Mouse (Mus musculus) effector memory CD4-positive, alpha-beta T cell, adult 5 months (primary cell): ENCODE data around the gene Vmn1r100. TPM values are rescaled to one million over a fixed set of nuclear protein-coding genes. Genes with fewer than 3 reads are reported as not detected.

Experiments
- polyA plus RNA-seq: library from polyadenylated mRNA; unstranded; fragments of 100-300 nt; shearing (Covaris generic); gene quantifications from one replicate; pipeline ENCODE4 v1.2.1, GENCODE M21; 2017

The Vmn1r100 gene
- polyA plus RNA-seq, result not detected

DNA sequence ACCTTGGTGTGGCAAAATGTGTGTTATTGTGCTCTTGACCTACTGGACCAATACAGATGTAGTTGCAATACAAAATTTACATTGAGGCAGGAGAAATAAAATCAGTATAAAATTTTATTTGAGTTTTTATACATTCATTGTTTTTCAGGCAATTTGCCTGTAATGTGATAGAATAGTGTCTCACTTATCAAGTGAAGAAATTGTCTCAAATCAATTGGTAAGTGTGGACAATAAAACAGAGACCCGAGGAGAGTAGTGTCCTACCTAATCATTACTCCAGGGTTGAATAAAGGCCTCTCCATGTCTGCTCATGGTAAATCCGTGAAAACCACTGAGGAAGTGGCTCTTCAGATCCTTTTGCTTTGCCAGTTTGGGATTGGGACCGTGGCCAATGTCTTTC lies at the start of gene Vmn1r100:
Gene Vmn1r100, plus strand, starts transcription at position 301 of the 400 bp plus-strand sequence.

DNA sequence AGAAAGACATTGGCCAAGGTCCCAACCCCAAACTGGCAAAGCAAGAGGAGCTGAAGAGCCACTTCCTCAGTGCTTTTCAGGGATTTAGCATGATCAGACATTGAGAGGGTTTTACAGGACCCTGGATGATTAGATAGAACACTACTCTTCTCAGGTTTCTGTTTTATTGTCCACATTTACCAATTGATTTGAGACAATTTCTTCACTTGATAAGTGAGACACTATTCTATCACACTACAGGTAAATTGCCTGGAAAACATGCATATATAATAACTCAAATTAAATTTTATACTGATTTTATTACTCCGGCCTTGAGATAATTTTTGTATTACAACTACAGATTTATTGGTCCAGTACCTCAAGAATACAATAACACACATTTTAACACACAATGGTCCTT lies 42.4 kb upstream of the Vmn1r100 start, which contains the start of gene Gm5728:
Gene Gm5728, minus strand, starts transcription at position 101 of the 400 bp plus-strand sequence.

DNA sequence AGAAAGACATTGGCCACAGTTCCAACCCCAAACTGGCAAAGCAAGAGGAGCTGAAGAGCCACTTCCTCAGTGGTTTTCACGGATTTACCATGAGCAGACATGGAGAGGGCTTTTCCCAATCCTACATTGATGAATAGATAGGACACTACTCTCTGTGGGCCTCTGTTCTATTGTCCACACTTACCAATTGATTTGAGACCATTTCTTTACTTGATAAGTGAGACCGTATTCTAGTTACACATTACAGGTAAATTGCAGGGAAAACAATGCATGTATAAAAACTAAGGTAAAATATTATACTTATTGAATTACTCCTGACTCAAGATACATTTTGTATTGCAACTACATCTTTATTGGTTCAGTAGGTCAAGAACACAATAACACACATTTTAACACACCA lies 24.8 kb downstream of the Vmn1r100 start, which contains the start of gene Vmn1r101:
Gene Vmn1r101, minus strand, starts transcription at position 101 of the 400 bp plus-strand sequence.

Other genes with a start within 250 kb of the Vmn1r100 start
- gene Vmn1r94, start 249.6 kb upstream of the Vmn1r100 start, polyA plus RNA-seq, result not detected
- gene Vmn1r95, start 224.2 kb upstream of the Vmn1r100 start, polyA plus RNA-seq, result not detected
- gene Gm6164, start 212.3 kb upstream of the Vmn1r100 start, polyA plus RNA-seq, result not detected
- not detected for gene Gm4498, start 184.1 kb upstream of the Vmn1r100 start, polyA plus RNA-seq
- 0.69 TPM for gene Gm5890, start 155.1 kb upstream of the Vmn1r100 start, polyA plus RNA-seq
- not detected for gene Gm4133, start 83.9 kb upstream of the Vmn1r100 start, polyA plus RNA-seq
- gene Gm5728, start 42.5 kb upstream of the Vmn1r100 start, polyA plus RNA-seq, result not detected
- gene Vmn1r101, start 24.7 kb downstream of the Vmn1r100 start, polyA plus RNA-seq, result not detected
- gene Gm10670, start 57.0 kb downstream of the Vmn1r100 start, polyA plus RNA-seq, result 0.65 TPM
- not detected for gene Vmn1r103, start 92.6 kb downstream of the Vmn1r100 start, polyA plus RNA-seq
- not detected for gene Vmn1r104, start 115.9 kb downstream of the Vmn1r100 start, polyA plus RNA-seq
- not detected for gene Gm5726, start 127.8 kb downstream of the Vmn1r100 start, polyA plus RNA-seq
- gene Gm4141, start 158.3 kb downstream of the Vmn1r100 start, polyA plus RNA-seq, result not detected
- gene Gm4513, start 181.1 kb downstream of the Vmn1r100 start, polyA plus RNA-seq, result not detected